Mouse (Mus musculus) urinary bladder, postnatal 10 days (tissue): ENCODE results near the gene Inhbb.

ENCODE experiments used
- DNase-seq: peaks from one replicate; pipeline ENCODE4 v3.0.0; 2022; ENCODE audit warnings: low spot score

Inhbb gene

GRCm38 (mm10) chr1:119419151-119420105 lies 2.6 kb downstream of the Inhbb start:
- no peak for DNase-seq

- DNase-seq = no peak
Observed at GRCm38 (mm10) chr1:119417991-119418390, 4.1 kb downstream of the Inhbb start.

DNA sequence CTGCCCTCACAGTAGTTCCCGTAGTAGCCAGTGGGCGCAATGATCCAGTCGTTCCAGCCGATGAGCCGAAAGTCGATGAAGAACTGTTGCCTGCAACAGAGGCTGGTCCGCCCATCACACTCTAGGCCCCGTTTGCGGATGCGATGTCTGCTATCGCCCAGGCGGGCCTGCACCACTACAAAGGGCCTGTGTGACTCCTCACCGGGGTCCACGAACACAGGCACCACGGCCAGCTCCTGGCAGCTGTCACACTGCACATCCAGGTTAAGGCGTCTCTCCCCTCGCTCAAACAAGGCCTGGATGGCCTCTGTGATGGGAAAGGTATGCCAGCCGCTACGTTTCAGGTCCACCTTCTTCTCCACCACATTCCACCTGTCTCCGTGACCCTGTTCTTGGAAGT lies 4.5 kb downstream of the Inhbb start:
- no peak for DNase-seq

DNA sequence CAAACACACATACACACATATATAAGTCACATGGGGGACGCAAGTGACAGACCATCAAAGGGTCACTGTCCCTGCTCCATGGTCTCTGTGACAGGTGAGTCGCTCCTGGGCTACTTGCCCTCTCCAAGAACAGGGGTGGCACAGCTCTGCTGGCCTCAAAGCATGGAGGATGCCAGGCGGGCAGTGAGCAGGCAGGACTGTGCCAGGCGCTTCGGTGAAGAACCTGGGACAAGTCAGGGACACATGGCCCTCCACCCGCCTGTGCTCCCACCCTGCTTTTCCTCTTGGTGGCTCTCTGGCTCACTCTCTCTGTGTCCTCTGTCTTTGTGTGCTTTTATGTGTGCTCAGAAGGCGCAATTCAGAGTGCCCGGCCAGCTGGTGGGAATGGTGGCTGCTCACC lies 5.4 kb downstream of the Inhbb start:
- no peak for DNase-seq

- DNase-seq = no peak
Observed at GRCm38 (mm10) chr1:119416177-119416576, 5.9 kb downstream of the Inhbb start.

- no peak for DNase-seq
Observed at GRCm38 (mm10) chr1:119415151-119415550, 6.9 kb downstream of the Inhbb start.

DNA sequence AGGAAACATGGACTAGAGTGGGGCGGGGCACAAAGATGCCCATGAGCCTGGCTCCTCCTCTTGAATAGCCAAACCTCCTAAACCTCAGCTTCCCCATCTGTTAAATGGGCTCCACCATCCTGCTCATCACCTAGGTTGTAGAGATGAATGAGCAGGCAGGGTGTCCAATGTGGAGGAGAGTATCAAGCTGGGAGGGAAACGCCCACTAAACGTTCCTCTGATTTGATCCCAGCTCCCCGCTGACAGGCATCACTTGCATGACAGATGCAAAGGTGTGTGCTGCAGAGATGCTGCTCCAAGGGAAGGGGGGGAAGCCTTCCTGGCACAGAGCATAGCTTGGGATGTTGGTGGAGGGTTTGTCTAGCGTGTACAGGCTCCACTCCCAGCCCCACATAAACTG lies 11.4 kb downstream of the Inhbb start:
- no peak for DNase-seq

DNA sequence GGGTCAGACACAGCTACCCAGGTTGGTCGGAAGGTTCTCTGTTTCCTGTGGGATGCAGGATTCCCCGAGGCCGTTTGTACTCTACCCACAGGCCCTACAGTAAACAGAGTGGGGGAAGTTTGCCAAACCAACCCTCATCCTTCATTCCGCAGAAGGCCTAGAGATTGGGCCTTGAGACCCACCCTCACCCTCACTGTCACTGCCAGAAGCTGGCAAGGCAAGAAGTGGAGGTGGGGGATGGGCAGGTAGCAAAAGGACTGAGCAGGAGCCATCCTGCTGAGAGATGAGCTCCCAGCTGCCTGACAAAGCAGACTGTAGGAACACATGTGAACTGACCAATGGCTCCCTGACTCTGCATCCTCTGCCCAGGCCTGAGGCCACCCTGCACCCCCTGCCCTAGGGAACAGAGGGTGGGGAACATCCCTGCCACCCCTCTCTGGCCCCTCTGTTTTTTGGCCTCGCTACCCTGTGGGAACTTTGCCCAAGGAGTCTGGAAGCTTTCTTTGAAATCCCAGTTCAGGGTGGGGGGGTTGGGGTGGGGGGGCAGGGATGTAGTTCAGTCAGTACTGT lies 12.4 kb downstream of the Inhbb start:
- no peak for DNase-seq

DNA sequence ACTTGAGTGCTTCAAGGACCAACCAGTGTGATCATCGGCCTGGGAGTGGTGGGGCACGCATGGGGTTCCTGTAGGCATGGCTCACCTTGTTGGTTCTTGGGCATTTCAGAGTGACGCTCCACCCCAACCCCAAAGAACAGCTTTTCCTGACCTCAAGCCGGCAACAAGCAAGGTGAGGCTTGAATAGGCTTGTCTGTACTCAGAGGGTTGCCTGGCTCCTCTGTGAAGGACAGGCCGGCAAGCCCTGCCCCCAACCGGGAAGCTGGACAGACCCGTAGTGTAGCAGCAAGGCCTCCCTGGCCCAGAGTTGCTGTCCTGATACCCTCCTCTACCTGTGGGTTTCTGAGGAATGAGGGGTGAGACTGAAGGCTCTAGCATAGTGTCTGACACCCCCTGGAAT lies 12.9 kb downstream of the Inhbb start:
- no peak for DNase-seq

DNA sequence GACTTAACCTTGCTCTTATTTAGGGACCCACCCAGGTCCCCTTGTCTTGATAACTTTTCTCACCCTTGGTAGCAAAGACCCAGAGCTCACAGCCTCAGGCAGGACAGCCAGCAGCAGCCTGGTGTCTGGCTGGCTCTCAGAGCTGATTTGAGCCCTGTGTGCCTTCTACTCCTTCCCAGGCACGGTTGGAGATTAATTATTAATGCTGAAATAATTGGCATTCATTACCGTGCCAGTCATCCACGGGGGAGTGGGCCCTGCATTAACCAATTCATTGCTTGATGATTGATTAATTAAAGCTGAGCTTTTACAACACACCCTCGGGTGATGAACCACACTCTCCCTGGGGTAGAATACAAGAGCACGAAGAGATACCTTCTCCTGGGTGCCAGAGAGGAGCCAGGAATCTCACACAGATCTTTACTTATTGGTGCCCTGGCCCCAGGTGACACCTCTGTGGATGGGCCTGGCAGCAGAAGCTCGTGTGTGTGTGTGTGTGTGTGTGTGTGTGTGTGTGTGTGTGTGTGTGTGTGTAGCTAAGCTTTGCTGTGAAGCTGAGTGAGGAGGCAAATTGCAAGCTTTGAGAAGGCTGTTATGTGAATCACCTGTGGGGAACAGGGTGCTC lies 14.2 kb downstream of the Inhbb start:
- no peak for DNase-seq

DNA sequence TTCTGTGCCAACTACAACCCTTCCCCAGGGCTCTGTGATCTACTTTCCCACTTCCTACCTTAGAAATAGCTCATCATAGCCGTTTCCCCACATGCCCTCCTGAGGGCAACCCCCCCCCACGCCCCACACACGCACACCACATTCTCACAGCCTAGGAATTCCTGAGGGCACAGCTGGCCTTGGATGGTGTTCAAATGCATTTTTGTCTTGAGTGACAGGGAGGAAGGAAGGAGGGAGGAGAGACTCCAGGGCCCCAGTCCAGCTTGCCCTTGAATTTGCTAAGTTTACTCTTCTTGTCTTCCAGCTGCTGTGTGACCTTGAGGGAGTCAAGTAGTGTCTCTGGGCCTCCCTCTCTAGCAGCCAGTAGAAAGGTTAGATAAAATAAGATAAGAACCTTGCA lies 17.2 kb downstream of the Inhbb start:
- no peak for DNase-seq

DNA sequence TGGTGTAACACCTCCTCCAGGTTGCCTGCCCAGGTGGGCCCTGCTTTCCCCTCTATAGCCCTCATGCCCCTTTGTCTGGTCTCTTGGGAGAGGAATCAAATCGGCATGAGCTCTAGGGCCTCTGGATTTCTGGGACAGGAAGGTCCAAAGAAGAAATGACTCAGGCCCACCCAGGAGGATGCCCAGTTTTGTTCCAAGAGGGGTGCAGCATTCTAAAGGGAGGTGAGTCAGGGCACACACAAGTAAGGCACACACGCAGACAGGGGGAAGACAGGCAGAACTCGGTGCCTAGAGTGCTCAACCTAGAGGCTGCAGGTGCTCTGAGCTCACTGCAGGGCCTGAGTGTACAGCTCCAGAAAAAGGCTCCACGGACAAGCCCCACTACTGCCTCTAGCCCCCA lies 17.7 kb downstream of the Inhbb start:
- no peak for DNase-seq

GRCm38 (mm10) chr1:119401249-119401648 lies 20.8 kb downstream of the Inhbb start:
- DNase-seq = no peak

- no peak for DNase-seq
Observed at GRCm38 (mm10) chr1:119398640-119399039, 23.4 kb downstream of the Inhbb start.

DNA sequence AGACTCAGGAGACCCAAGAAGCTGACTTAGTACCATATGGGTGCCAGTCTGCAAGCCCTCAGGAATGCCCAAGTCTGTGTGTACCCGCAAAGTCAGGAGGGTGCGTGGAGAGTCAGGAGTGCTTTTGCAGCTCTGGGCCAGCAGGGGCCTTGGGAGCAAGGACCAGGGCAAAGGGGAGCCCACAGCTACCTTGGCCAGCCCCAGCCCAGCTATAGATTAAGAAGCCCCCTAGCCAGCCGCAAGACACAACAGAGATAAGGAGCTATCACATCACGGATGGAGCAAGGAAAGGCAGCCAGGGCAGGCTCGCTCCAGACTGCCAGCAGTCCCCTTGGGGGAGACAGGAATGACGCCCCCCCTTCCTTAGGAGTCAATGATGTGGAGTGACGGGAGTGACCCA lies 24.2 kb downstream of the Inhbb start:
- DNase-seq = no peak

GRCm38 (mm10) chr1:119391311-119391710 lies 30.7 kb downstream of the Inhbb start:
- no peak for DNase-seq

DNA sequence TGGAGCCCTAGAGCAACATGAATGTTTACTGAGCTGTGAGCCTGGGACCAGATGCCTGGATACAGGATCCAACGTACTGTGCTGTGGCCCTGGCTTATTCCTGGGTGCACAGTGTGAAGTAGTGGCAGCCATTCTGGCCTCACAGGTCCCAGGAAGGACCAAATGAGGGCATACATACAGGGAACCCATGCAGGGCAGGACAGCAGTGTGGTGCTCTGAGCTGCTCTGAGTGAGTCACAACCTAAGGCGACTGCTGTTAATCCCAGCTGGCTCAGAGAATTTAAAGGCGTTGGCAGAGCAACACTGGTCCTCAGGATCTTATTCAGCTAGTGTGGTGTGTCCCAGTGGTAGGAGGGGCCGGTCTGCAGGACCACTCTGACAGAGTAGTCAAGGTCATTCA lies 31.4 kb downstream of the Inhbb start:
- no peak for DNase-seq

GRCm38 (mm10) chr1:119389771-119390500 lies 32.1 kb downstream of the Inhbb start:
- no peak for DNase-seq

GRCm38 (mm10) chr1:119388664-119389396 lies 33.2 kb downstream of the Inhbb start:
- no peak for DNase-seq

- no peak for DNase-seq
Observed at GRCm38 (mm10) chr1:119386306-119386705, 35.7 kb downstream of the Inhbb start.

DNA sequence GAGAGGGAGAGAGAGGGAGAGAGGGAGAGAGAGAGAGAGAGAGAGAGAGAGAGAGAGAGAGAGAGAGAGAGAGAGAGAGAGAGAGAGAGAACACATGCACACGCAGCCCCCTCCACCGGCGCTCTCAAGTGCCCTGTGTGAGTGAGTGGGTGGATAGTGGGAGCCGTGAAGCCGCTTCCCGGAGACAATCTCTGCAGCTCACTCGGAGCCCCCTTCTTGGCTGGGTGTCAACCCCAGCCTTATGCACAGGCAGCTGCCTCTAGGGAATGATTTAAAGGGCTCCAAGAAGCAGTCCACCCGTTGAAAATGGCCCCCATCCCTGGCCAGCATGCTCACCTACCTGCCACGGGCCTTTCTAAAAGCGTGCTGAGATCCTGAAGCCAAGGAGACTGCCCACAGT lies 38.1 kb downstream of the Inhbb start:
- no peak for DNase-seq

GRCm38 (mm10) chr1:119380609-119381008 lies 41.4 kb downstream of the Inhbb start:
- no peak for DNase-seq
